Mouse (Mus musculus) liver, postnatal 0 days (tissue): ENCODE measurements around the gene Adarb2. TPM values are rescaled to one million over a fixed set of nuclear protein-coding genes. Genes with fewer than 3 reads are reported as not detected.

Experiments used
- ATAC-seq: fragments of 200-750 bp; cut with Nextera tagmentation; 2 replicates; pipeline ENCODE4 v1.8.0; 2017; ENCODE audit warnings: mild to moderate bottlenecking, moderate library complexity
- DNase-seq: peaks from one replicate; pipeline ENCODE4 v3.0.0-alpha.2; 2016
- H3K27ac ChIP-seq: fragments of 300-500 bp; sonication (generic); 2 replicates; pipeline ENCODE4 v1.5.1; 2014; ENCODE audit warnings: antibody characterized with exemption, moderate library complexity, mild to moderate bottlenecking, low read depth
- H3K27me3 ChIP-seq: fragments of 300-500 bp; sonication (generic); 2 replicates; pipeline ENCODE4 v1.6.1; 2014; ENCODE audit warnings: low read length, control low read depth, mixed read lengths; ENCODE audit not compliant: insufficient read depth
- H3K36me3 ChIP-seq: fragments of 300-500 bp; sonication (generic); replicated peaks from 2 replicates; pipeline ENCODE4 v1.6.1; 2014; ENCODE audit warnings: mild to moderate bottlenecking, control low read depth, low read length, moderate library complexity, mixed read lengths; ENCODE audit not compliant: insufficient read depth
- H3K4me1 ChIP-seq: fragments of 300-500 bp; sonication (generic); 2 replicates; pipeline ENCODE4 v1.6.1; 2014; ENCODE audit warnings: antibody characterized with exemption, mild to moderate bottlenecking, control low read depth; ENCODE audit not compliant: insufficient read depth
- H3K4me2 ChIP-seq: fragments of 300-500 bp; sonication (generic); 2 replicates; pipeline ENCODE4 v1.6.1; 2014; ENCODE audit warnings: low read depth, mild to moderate bottlenecking, low read length, moderate library complexity, mixed read lengths
- H3K4me3 ChIP-seq: fragments of 300-500 bp; sonication (generic); 2 replicates; pipeline ENCODE4 v1.5.1; 2014; ENCODE audit warnings: low read depth, low read length
- H3K9ac ChIP-seq: fragments of 300-500 bp; sonication (generic); replicated peaks from 2 replicates; pipeline ENCODE4 v1.6.1; 2014; ENCODE audit warnings: mild to moderate bottlenecking, moderate library complexity
- H3K9me3 ChIP-seq: fragments of 300-500 bp; sonication (generic); 2 replicates; pipeline ENCODE4 v1.6.1; 2016; ENCODE audit warnings: mild to moderate bottlenecking, control low read depth, low read length, mixed read lengths
- CTCF ChIP-seq: sonication (generic); IDR thresholded peaks from 2 replicates; pipeline ENCODE4 v1.5.1; 2016; ENCODE audit warnings: antibody characterized with exemption, low read depth
- EP300 ChIP-seq: IDR thresholded peaks from 2 replicates; pipeline ENCODE4 v1.6.1; 2016; ENCODE audit warnings: antibody characterized with exemption, low read depth, mild to moderate bottlenecking
- WGBS: fragments of 180-500 bp; shearing (Covaris S2); extraction: QIAGEN DNeasy Blood & Tissue Kit; methylation state at CpG from one replicate; pipeline ENCODE4 v1.1.7; 2014; ENCODE audit not compliant: insufficient replicate concordance; 5-methylcytosine and 5-hydroxymethylcytosine counted together
- polyA plus RNA-seq: library from polyadenylated mRNA; unstranded; fragments of >200 nt; fragmentation: Nextera tagmentation; extraction: Ambion mirVana; gene quantifications from 2 replicates; pipeline ENCODE4 v1.2.1, GENCODE M21; 2015

Adarb2 gene
- polyA plus RNA-seq, 1 experiment from 2014 or later, result 0.02 TPM

- H3K4me1 ChIP-seq, result no peaks in the 10 kb centered on the region
- WGBS, result 68% methylated on average over 15 of the region's 15 CpGs
- H3K27me3 ChIP-seq, result no peaks in the 10 kb centered on the region
- no peaks in the 10 kb centered on the region for H3K36me3 ChIP-seq
- no peak overlapping the region for H3K4me2 ChIP-seq
- ATAC-seq (no peak), DNase-seq (no peak)
- no peak overlapping the region for H3K9ac ChIP-seq
- no peaks in the 10 kb centered on the region for H3K9me3 ChIP-seq
- TF ChIP-seq EP300 (no peak), CTCF (no peak)
- H3K27ac ChIP-seq, result no peak overlapping the region
- no peak overlapping the region for H3K4me3 ChIP-seq
Observed at GRCm38 (mm10) chr13:8567111-8568026, 364.7 kb downstream of the Adarb2 start.

DNA sequence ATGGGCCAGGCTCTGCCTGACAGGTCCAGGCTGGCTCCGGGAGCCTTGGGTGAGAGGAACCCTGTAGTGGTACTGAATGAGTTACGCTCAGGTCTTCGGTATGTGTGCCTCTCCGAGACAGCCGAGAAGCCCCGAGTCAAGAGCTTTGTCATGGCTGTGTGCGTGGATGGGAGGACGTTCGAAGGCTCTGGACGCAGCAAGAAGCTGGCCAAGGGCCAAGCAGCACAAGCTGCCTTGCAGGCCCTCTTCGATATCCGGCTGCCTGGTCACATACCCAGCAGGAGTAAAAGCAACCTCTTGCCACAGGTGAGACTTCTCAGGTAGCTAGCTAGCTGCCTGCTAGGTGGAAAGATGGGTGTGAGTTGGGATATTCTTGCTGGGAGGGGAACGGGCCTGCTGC is 367.6 kb downstream of the Adarb2 start:
- H3K9me3 ChIP-seq, result no peaks in the 10 kb centered on the region
- DNase-seq, result no peak

GRCm38 (mm10) chr13:8573908-8574307 is 371.2 kb downstream of the Adarb2 start:
- Histone ChIP-seq H3K9ac (no peak overlapping the region), H3K4me3 (no peak overlapping the region), H3K36me3 (no peaks in the 10 kb centered on the region), H3K27ac (no peak overlapping the region), H3K27me3 (no peaks in the 10 kb centered on the region), H3K9me3 (no peaks in the 10 kb centered on the region), H3K4me2 (no peak overlapping the region), H3K4me1 (no peaks in the 10 kb centered on the region)
- TF ChIP-seq CTCF, result no peak
- TF ChIP-seq EP300, result no peak
- WGBS, result 77% methylated on average over 12 of the region's 12 CpGs
- DNase-seq (no peak), ATAC-seq (no peak)

More for the DNA sequence above, 367.6 kb downstream of the Adarb2 start:
- H3K36me3 ChIP-seq, result no peaks in the 10 kb centered on the region
- 73% methylated on average over 13 of the region's 13 CpGs for WGBS
- ATAC-seq, result no peak
- no peak for TF ChIP-seq CTCF
- TF ChIP-seq EP300, result no peak
- no peaks in the 10 kb centered on the region for H3K4me1 ChIP-seq
- no peaks in the 10 kb centered on the region for H3K27me3 ChIP-seq
- no peak overlapping the region for H3K27ac ChIP-seq
- H3K4me3 ChIP-seq, result no peak overlapping the region
- H3K4me2 ChIP-seq, result no peak overlapping the region
- no peak overlapping the region for H3K9ac ChIP-seq

GRCm38 (mm10) chr13:8584257-8585005 is 381.8 kb downstream of the Adarb2 start:
- Histone ChIP-seq H3K4me1 (no peaks in the 10 kb centered on the region), H3K4me2 (no peak overlapping the region), H3K4me3 (no peak overlapping the region), H3K9me3 (no peaks in the 10 kb centered on the region), H3K36me3 (no peaks in the 10 kb centered on the region), H3K9ac (no peak overlapping the region), H3K27ac (no peak overlapping the region), H3K27me3 (no peaks in the 10 kb centered on the region)
- WGBS, result 71% methylated on average over 8 of the region's 8 CpGs
- ATAC-seq (no peak), DNase-seq (no peak)
- no peak for TF ChIP-seq CTCF
- TF ChIP-seq EP300, result no peak

GRCm38 (mm10) chr13:8587447-8587846 is 384.8 kb downstream of the Adarb2 start:
- H3K27me3 ChIP-seq, result no peaks in the 10 kb centered on the region
- 81% methylated on average over 7 of the region's 7 CpGs for WGBS
- TF ChIP-seq EP300 (no peak), CTCF (no peak)
- no peak overlapping the region for H3K27ac ChIP-seq
- no peak overlapping the region for H3K4me3 ChIP-seq
- DNase-seq, result no peak
- no peaks in the 10 kb centered on the region for H3K36me3 ChIP-seq
- H3K9me3 ChIP-seq, result no peaks in the 10 kb centered on the region
- ATAC-seq, result no peak
- H3K4me1 ChIP-seq, result no peaks in the 10 kb centered on the region
- no peak overlapping the region for H3K4me2 ChIP-seq
- no peak overlapping the region for H3K9ac ChIP-seq

DNA sequence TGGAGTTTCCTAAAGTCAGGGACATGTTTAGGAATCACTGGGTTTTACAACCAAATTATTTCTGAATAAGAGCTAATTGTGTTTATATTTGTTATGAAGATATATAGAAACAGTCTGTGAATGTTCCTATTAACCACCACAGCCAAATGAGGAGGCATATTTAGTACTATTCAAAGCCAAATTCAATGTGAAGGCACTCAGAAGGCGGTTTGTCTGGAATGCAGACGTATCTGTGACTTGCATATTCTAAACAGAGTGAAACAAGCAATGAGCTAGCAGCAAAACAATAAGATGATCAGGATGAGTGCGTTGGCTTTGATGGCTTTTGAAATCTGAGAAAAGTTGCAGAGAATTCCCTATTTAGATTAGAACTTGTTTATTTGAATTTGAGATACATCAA is 387.8 kb downstream of the Adarb2 start:
- Histone ChIP-seq H3K4me1 (no peaks in the 10 kb centered on the region), H3K9ac (no peak overlapping the region), H3K4me3 (no peak overlapping the region), H3K27me3 (no peaks in the 10 kb centered on the region), H3K27ac (no peak overlapping the region), H3K4me2 (no peak overlapping the region), H3K36me3 (no peaks in the 10 kb centered on the region), H3K9me3 (no peaks in the 10 kb centered on the region)
- TF ChIP-seq CTCF, result no peak
- WGBS, result 66% methylated on average over 3 of the region's 3 CpGs
- DNase-seq (no peak), ATAC-seq (no peak)
